Mouse (Mus musculus): ENCODE data around the gene Usp53. TPM values are rescaled to one million over a fixed set of nuclear protein-coding genes. Genes with fewer than 3 reads are reported as not detected.

Usp53 gene
- total and polyA plus RNA-seq, 3 experiments, result 0.03 to 0.08 TPM; not detected in 1

DNA sequence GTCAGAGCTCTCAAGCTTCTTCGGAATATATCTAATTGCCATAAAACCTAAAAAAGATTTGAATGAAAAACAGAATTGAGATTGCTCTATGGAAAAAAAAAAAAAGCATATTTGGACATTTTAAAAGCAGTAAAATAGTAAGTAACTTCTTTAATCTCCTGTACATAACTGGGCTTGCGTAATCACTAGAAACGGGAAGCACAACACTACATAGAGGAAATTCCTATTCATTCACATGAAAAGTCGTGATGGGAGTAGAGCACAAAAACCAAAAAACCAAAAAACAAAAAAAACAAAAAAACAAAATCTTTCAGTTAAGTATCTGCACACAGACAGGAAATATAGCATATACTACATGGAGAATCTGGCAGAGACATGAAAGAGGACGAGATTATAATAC lies 20.0 kb downstream of the Usp53 start:
- in situ Hi-C loops (cut with MboI; ENCODE audit: low pct_ligation_motif_present, low pct_unique_long_range_greater_than_20kb, low sequenced_read_pairs) (no loop called here), dilution Hi-C loops (cut with MboI; ENCODE audit: extremely low pct_ligation_motif_present, extremely low pct_unique_long_range_greater_than_20kb, low sequenced_read_pairs) (no loop called here)

DNA sequence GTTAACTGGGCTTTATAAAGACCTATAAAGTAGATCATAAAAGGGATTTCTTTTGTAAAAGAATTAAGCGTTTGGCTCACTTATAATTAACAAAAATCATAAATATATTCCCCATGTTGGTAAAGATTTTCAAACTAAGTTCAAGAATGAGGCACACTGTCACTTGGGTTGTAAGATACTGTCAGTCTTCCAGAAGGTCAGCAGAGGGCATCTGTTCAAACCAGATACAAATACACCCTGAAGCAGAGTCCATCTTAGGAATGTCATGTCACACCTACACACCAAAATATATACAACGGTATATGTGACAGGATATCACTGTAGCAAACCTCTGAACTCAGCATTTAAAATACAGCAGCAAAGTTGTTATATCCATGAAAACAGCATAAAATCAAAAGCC lies 34.2 kb downstream of the Usp53 start:
- in situ Hi-C loops (cut with MboI; ENCODE audit: low pct_ligation_motif_present, low pct_unique_long_range_greater_than_20kb, low sequenced_read_pairs) (no loop called here), dilution Hi-C loops (cut with MboI; ENCODE audit: extremely low pct_ligation_motif_present, extremely low pct_unique_long_range_greater_than_20kb, low sequenced_read_pairs) (no loop called here)
- TF ChIP-seq SMC3 (IDR thresholded peaks at IDR 0.05; ENCODE audit: low read depth, low read length), result peak; percentile 62
- no peak for TF ChIP-seq ZC3H11A (IDR thresholded peaks at IDR 0.05; ENCODE audit: low read depth, low read length)
- peak in 1 of 2 experiments; percentile 56; a peak in 2 of 4 replicates for TF ChIP-seq CTCF (conservative IDR thresholded peaks at IDR 0.05 in 1 of 2, IDR thresholded peaks at IDR 0.05 in 1 of 2; ENCODE audit: low read depth in 2 of 2, low read length in 2 of 2)
- peak; percentile 20 for TF ChIP-seq RAD21 (IDR thresholded peaks at IDR 0.05; ENCODE audit: low read depth, low read length)
- no peak for TF ChIP-seq USF1 (IDR thresholded peaks at IDR 0.05; ENCODE audit: low read depth, low read length)
- H3K4me2 ChIP-seq (ENCODE audit: insufficient read depth, low read depth, poor library complexity, severe bottlenecking), result no peak overlapping the region
- no peaks in the 10 kb centered on the region for H3K79me2 ChIP-seq (replicated peaks; ENCODE audit: control insufficient read depth, extremely low read depth, insufficient read depth, poor library complexity, severe bottlenecking)
- H3K27ac ChIP-seq (ENCODE audit: insufficient read depth, low read depth), result no peak overlapping the region
- DNase-seq (ENCODE audit: extremely low read depth), result no peak
- H3K36me3 ChIP-seq (replicated peaks in 1 of 2; ENCODE audit: control insufficient read depth in 1 of 2, insufficient read depth in 1 of 2, low read length in 1 of 2), result no peaks in the 10 kb centered on the region
- H3K4me1 ChIP-seq (ENCODE audit: control insufficient read depth in 1 of 2, insufficient read depth in 2 of 2), result peaks cover 0 to 4% of the 10 kb centered on the region in 2 experiments; a peak in 1 of 4 replicates
- H3K9ac ChIP-seq (ENCODE audit: insufficient read depth, low read depth), result no peak overlapping the region
- no peak overlapping the region for H3K4me3 ChIP-seq (replicated peaks in 1 of 3; ENCODE audit: low read depth in 2 of 3, low read length in 2 of 3, poor library complexity in 1 of 3)
- H3K9me3 ChIP-seq (replicated peaks; ENCODE audit: low read length), result no peaks in the 10 kb centered on the region
- no peaks in the 10 kb centered on the region for H3K27me3 ChIP-seq (replicated peaks)

More for the DNA sequence above, 20.0 kb downstream of the Usp53 start:
- H3K79me2 ChIP-seq (replicated peaks; ENCODE audit: control insufficient read depth, extremely low read depth, insufficient read depth, poor library complexity, severe bottlenecking), result no peaks in the 10 kb centered on the region
- no peak overlapping the region for H3K9ac ChIP-seq (ENCODE audit: insufficient read depth, low read depth)
- no peak overlapping the region for H3K27ac ChIP-seq (ENCODE audit: insufficient read depth, low read depth)
- no peak for DNase-seq (ENCODE audit: extremely low read depth)
- no peaks in the 10 kb centered on the region for H3K4me1 ChIP-seq (ENCODE audit: control insufficient read depth in 1 of 2, insufficient read depth in 2 of 2)
- no peak for TF ChIP-seq E2F4 (IDR thresholded peaks at IDR 0.05; ENCODE audit: insufficient replicate concordance, low read depth, low read length)
- H3K4me2 ChIP-seq (ENCODE audit: insufficient read depth, low read depth, poor library complexity, severe bottlenecking), result no peak overlapping the region
- H3K27me3 ChIP-seq (replicated peaks), result no peaks in the 10 kb centered on the region
- H3K36me3 ChIP-seq (replicated peaks in 1 of 2; ENCODE audit: control insufficient read depth in 1 of 2, insufficient read depth in 1 of 2, low read length in 1 of 2), result no peaks in the 10 kb centered on the region
- H3K4me3 ChIP-seq (replicated peaks in 1 of 3; ENCODE audit: low read depth in 2 of 3, low read length in 2 of 3, poor library complexity in 1 of 3), result no peak overlapping the region
- H3K9me3 ChIP-seq (replicated peaks; ENCODE audit: low read length), result no peaks in the 10 kb centered on the region

GRCm38 (mm10) chr3:122943387-122943890 lies 40.9 kb downstream of the Usp53 start:
- Histone ChIP-seq H3K79me2 (replicated peaks; ENCODE audit: control insufficient read depth, extremely low read depth, insufficient read depth, poor library complexity, severe bottlenecking) (no peaks in the 10 kb centered on the region), H3K9ac (ENCODE audit: insufficient read depth, low read depth) (no peak overlapping the region), H3K4me2 (ENCODE audit: insufficient read depth, low read depth, poor library complexity, severe bottlenecking) (peak overlapping the region; percentile 5; the same call in 1 of the 2 replicates), H3K27ac (ENCODE audit: insufficient read depth, low read depth) (no peak overlapping the region), H3K36me3 (replicated peaks in 1 of 2; ENCODE audit: control insufficient read depth in 1 of 2, insufficient read depth in 1 of 2, low read length in 1 of 2) (no peaks in the 10 kb centered on the region), H3K4me1 (ENCODE audit: control insufficient read depth in 1 of 2, insufficient read depth in 2 of 2) (peaks cover 6 to 9% of the 10 kb centered on the region in 2 experiments), H3K4me3 (replicated peaks in 1 of 3; ENCODE audit: low read depth in 2 of 3, low read length in 2 of 3, poor library complexity in 1 of 3) (no peak overlapping the region), H3K9me3 (replicated peaks; ENCODE audit: low read length) (no peaks in the 10 kb centered on the region), H3K27me3 (replicated peaks) (no peaks in the 10 kb centered on the region)
- TF ChIP-seq GABPA (IDR thresholded peaks at IDR 0.05; ENCODE audit: insufficient replicate concordance, low read depth, low read length) (no peak), MAFK (IDR thresholded peaks at IDR 0.05; ENCODE audit: insufficient replicate concordance, low read length) (peak; percentile 80)
- in situ Hi-C loops (cut with MboI; ENCODE audit: low pct_ligation_motif_present, low pct_unique_long_range_greater_than_20kb, low sequenced_read_pairs) (no loop called here), dilution Hi-C loops (cut with MboI; ENCODE audit: extremely low pct_ligation_motif_present, extremely low pct_unique_long_range_greater_than_20kb, low sequenced_read_pairs) (no loop called here)
- peak; percentile 20 for DNase-seq (ENCODE audit: extremely low read depth)
